Comparison of ENCODE assay signal across 8 mouse cellular contexts in the genomic region with DNA sequence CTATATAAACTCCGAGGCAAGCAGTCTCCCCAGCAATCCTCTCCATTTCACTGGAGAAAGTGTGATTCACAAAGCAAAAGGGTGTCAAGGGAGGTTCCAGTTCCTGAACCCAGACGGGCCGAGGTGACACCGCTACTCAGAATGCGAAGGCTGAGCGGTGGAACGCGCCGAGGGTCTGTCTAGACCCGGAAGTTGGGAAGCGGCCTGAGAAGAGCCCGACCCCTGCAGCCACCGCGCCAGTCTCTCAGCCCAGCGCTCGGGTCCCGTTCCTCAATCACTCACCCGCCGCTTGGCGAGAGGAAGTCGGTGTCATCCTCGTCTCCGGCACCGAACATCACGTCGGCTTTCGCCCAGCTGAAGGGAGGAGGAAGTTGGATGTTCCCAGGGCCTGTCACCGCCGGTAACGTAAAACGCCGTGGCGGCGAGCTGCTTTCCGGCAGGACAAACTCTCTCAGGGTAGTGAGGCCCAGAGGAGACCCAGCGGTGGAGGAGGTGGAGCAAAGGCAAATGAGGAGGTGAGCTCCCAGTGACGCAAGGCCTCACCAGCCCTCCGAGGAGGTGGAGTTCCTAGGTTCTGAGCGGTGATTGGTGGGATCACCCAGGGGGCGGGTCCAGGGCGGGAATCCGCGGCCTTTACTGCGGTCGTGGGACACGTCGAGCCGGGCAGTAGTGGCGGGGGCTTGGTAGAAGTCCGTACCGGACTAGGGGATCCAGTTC. TPM values are rescaled to one million over a fixed set of nuclear protein-coding genes. Genes with fewer than 3 reads are reported as not detected.
A peak's percentile ranks its signal among the peaks of the same experiment; 100 is the strongest.
DNase-seq lines count a peak whose midpoint lies in the region; ATAC-seq lines count a peak whose summit lies in the region.

A gene (minus strand): TSS at position 461 of the 717 bp plus-strand sequence.
A gene (plus strand): TSS at position 640 of the 717 bp plus-strand sequence.

- peak within 1 kb of the TSS; percentile 72 for H3K9ac ChIP-seq in hindbrain, embryonic 12.5 days

- no peaks in the 10 kb centered on the region for H3K36me3 ChIP-seq in hindbrain, embryonic 12.5 days

- ATAC-seq in hindbrain, embryonic 12.5 days (ENCODE audit: low FRiP score): peak; percentile 100

- H3K9me3 ChIP-seq in hindbrain, embryonic 12.5 days (replicated peaks): no peaks in the 10 kb centered on the region

- peak within 1 kb of the TSS; percentile 74 for H3K4me3 ChIP-seq in hindbrain, embryonic 12.5 days

- H3K27me3 ChIP-seq in hindbrain, embryonic 12.5 days: no peaks in the 10 kb centered on the region

- peak within 1 kb of the TSS; percentile 70 for H3K27ac ChIP-seq in hindbrain, embryonic 12.5 days

- H3K4me2 ChIP-seq in hindbrain, embryonic 12.5 days (replicated peaks): peak within 1 kb of the TSS; percentile 83

- WGBS in hindbrain, embryonic 12.5 days: under 1% methylated on average over 51 of the region's 51 CpGs

- DNase-seq in NIH3T3 (ENCODE audit: low read depth): peak; percentile 99
- peak; percentile 98 for DNase-seq in cerebellum, postnatal 10 days
- DNase-seq in frontal cortex, postnatal 10 days (ENCODE audit: low spot score in 2 of 2): peak; percentile 96
- DNase-seq in layer of hippocampus, postnatal 14 days (ENCODE audit: low spot score in 2 of 2): peak; percentile 94 to 99
- peak; percentile 96 for DNase-seq in lung, postnatal 14 days
- peak; percentile 95 for DNase-seq in retina, adult 2 months (ENCODE audit: low read depth, low spot score)
- DNase-seq in thymus, postnatal 36 days: peak; percentile 93 to 96

- H3K4me1 ChIP-seq in hindbrain, embryonic 12.5 days: peaks cover 19% of the 10 kb centered on the region

RNA-seq across cellular contexts. Expression of the first gene that starts in this region (rescaled TPM):
- polyA plus RNA-seq in hindbrain, embryonic 12.5 days (2016; fragmentation: Nextera tagmentation; extraction: Ambion mirVana): 25.9 and 26.4 TPM in 2 replicates
- total RNA-seq in layer of hippocampus, postnatal 14 days (2021): 10 to 100 TPM; 42.3 to 44.8 TPM

RNA-seq across cellular contexts. Expression of the second gene that starts in this region (rescaled TPM):
- 45.2 and 48.5 TPM in 2 replicates for polyA plus RNA-seq in hindbrain, embryonic 12.5 days (2016; fragmentation: Nextera tagmentation; extraction: Ambion mirVana)
- 10 to 100 TPM; 27.5 to 36.7 TPM for total RNA-seq in layer of hippocampus, postnatal 14 days (2021)

Comparison
In these comparisons a context has a peak if more than half of its experiments do, and no peak if none do; other contexts are left out.
1. Peak in every context shown above with its lines: DNase-seq, ATAC-seq, H3K4me3 ChIP-seq and H3K27ac ChIP-seq.